Mouse (Mus musculus) intestine, embryonic 15.5 days (tissue): ENCODE results near the gene Nfic. TPM values are rescaled to one million over a fixed set of nuclear protein-coding genes. Genes with fewer than 3 reads are reported as not detected.

Source experiments
- ATAC-seq: fragments of 200-750 bp; cut with Nextera tagmentation; 2 replicates; pipeline ENCODE4 v1.8.0; 2017; ENCODE audit warnings: moderate TSS enrichment, moderate library complexity
- H3K27ac ChIP-seq: fragments of 300-500 bp; sonication (generic); 2 replicates; pipeline ENCODE4 v1.5.1; 2015; ENCODE audit warnings: mild to moderate bottlenecking, inconsistent platforms
- H3K27me3 ChIP-seq: fragments of 300-500 bp; sonication (generic); replicated peaks from 2 replicates; pipeline ENCODE4 v1.6.1; 2015; ENCODE audit warnings: inconsistent platforms
- H3K36me3 ChIP-seq: fragments of 300-500 bp; sonication (generic); 2 replicates; pipeline ENCODE4 v1.6.1; 2015; ENCODE audit warnings: inconsistent platforms
- H3K4me1 ChIP-seq: fragments of 300-500 bp; sonication (generic); replicated peaks from 2 replicates; pipeline ENCODE4 v1.6.1; 2015; ENCODE audit warnings: inconsistent platforms
- H3K4me2 ChIP-seq: fragments of 300-500 bp; sonication (generic); replicated peaks from 2 replicates; pipeline ENCODE4 v1.6.1; 2015; ENCODE audit warnings: mild to moderate bottlenecking, inconsistent platforms
- H3K4me3 ChIP-seq: fragments of 300-500 bp; sonication (generic); replicated peaks from 2 replicates; pipeline ENCODE4 v1.5.1; 2015; ENCODE audit warnings: inconsistent platforms
- H3K9ac ChIP-seq: fragments of 300-500 bp; sonication (generic); 2 replicates; pipeline ENCODE4 v1.6.1; 2015; ENCODE audit warnings: inconsistent platforms
- H3K9me3 ChIP-seq: fragments of 300-500 bp; sonication (generic); 2 replicates; pipeline ENCODE4 v1.6.1; 2016; ENCODE audit warnings: inconsistent platforms
- WGBS: fragments of 180-500 bp; shearing (Covaris S2); methylation state at CpG from one replicate; pipeline ENCODE4 v1.1.7; 2015; 5-methylcytosine and 5-hydroxymethylcytosine counted together
- polyA plus RNA-seq: library from polyadenylated mRNA; unstranded; fragments of >200 nt; fragmentation: Nextera tagmentation; extraction: Ambion mirVana; gene quantifications from 2 replicates; pipeline ENCODE4 v1.2.1, GENCODE M21; 2015

Nfic gene
- polyA plus RNA-seq, 1 experiment from 2014 or later = 52.8 TPM

GRCm38 (mm10) chr10:81432169-81432867 lies 23.1 kb downstream of the Nfic start:
- ATAC-seq = no peak; the same call in 1 of the 2 replicates
- 63% methylated on average over 21 of the region's 21 CpGs for WGBS
- no peak overlapping the region for H3K4me3 ChIP-seq

DNA sequence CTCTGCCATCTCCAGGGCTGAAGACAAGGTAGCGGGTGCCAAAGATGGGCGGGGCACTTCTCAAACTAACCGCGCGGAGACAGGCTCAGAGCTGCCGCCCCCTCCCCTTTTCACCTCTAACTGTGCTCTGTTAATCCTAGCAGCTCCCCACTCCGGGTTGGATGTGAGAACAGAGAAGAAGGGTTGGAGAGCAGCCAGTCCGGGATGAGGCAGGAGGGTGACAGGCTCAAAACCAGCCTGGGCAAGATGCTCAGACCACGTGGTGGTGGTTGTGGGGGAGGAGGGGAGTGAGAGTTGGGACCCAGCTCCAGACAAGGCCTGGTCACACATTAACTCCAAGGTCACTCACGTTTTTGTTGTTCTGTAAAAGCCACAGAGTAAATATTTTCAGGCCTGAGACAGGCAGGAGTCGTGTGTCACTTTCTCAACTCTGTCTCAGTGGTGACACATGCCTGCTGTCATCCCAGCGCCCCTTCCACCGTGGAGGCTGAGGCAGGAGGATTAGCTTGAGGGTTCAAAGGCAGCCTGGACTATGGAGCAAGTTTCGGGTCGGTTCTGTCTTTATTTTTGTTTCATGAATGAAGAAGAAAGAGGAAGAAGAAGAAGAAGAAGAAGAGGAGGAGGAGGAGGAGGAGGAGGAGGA lies 23.8 kb downstream of the Nfic start:
- Histone ChIP-seq H3K4me1 (peaks cover 44% of the 10 kb centered on the region), H3K36me3 (no peaks in the 10 kb centered on the region), H3K27ac (no peak overlapping the region), H3K9ac (no peak overlapping the region), H3K4me2 (peak overlapping the region; percentile 95), H3K4me3 (peak overlapping the region; percentile 74; the same call in 1 of the 2 replicates), H3K27me3 (0 out of 2 replicates have a peak, but pooled peaks cover 7% of the 10 kb centered on the region), H3K9me3 (no peaks in the 10 kb centered on the region)
- no peak for ATAC-seq
- 15% methylated on average over 15 of the region's 15 CpGs for WGBS

More at GRCm38 (mm10) chr10:81432169-81432867, 23.1 kb downstream of the Nfic start:
- H3K9ac ChIP-seq = no peak overlapping the region
- peaks cover 41% of the 10 kb centered on the region for H3K4me1 ChIP-seq
- H3K4me2 ChIP-seq = peak overlapping the region; percentile 61
- no peak overlapping the region for H3K27ac ChIP-seq
- H3K27me3 ChIP-seq = 0 out of 2 replicates have a peak, but pooled peaks cover 7% of the 10 kb centered on the region
- H3K36me3 ChIP-seq = no peaks in the 10 kb centered on the region
- H3K9me3 ChIP-seq = no peaks in the 10 kb centered on the region

GRCm38 (mm10) chr10:81430831-81431525 lies 24.5 kb downstream of the Nfic start:
- ATAC-seq = peak; percentile 17
- H3K4me1 ChIP-seq = peaks cover 44% of the 10 kb centered on the region

GRCm38 (mm10) chr10:81430141-81430830 lies 25.1 kb downstream of the Nfic start:
- WGBS = under 1% methylated on average over 48 of the region's 89 CpGs
- Histone ChIP-seq H3K4me3 (peak overlapping the region; percentile 74), H3K4me1 (peaks cover 48% of the 10 kb centered on the region), H3K27me3 (0 out of 2 replicates have a peak, but pooled peaks cover 3% of the 10 kb centered on the region), H3K9me3 (no peaks in the 10 kb centered on the region), H3K4me2 (peak overlapping the region; percentile 95), H3K9ac (peak overlapping the region; percentile 76), H3K27ac (peak overlapping the region; percentile 91), H3K36me3 (no peaks in the 10 kb centered on the region)
- peak; percentile 20 for ATAC-seq

More at GRCm38 (mm10) chr10:81430831-81431525, 24.5 kb downstream of the Nfic start:
- Histone ChIP-seq H3K4me2 (peak overlapping the region; percentile 95), H3K4me3 (peak overlapping the region; percentile 74), H3K27me3 (0 out of 2 replicates have a peak, but pooled peaks cover 5% of the 10 kb centered on the region), H3K27ac (peak overlapping the region; percentile 91), H3K9me3 (no peaks in the 10 kb centered on the region), H3K36me3 (no peaks in the 10 kb centered on the region), H3K9ac (peak overlapping the region; percentile 76)
- WGBS = 2% methylated on average over 53 of the region's 70 CpGs

- peaks cover 53% of the 10 kb centered on the region for H3K4me1 ChIP-seq
Measured at GRCm38 (mm10) chr10:81429605-81430061, 25.8 kb downstream of the Nfic start.

DNA sequence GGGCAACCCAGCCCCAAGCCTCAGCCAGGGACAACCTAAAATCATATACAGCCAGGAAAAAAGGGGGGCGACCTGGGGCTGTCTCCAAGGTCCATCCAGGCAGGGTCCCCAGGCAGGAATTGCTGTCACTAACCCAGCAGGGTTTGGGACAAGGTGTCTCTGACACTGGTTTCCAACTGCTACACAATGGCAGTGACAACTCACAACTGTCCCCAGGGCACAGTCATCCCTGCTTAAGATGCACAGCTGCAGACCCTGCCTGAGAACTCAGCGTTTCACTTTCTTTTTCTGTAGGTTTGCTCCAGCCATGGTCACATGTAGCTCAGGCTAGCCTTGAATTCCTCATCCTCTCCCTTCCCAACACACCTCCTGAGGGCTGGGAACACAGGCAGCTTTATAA lies 26.3 kb downstream of the Nfic start:
- Histone ChIP-seq H3K27ac (0 out of 2 replicates have a peak overlapping the region, but pooled peaks have one; percentile 91), H3K9ac (no peak overlapping the region), H3K4me1 (peaks cover 57% of the 10 kb centered on the region), H3K27me3 (no peaks in the 10 kb centered on the region), H3K4me3 (peak overlapping the region; percentile 74; the same call in 1 of the 2 replicates), H3K36me3 (no peaks in the 10 kb centered on the region), H3K4me2 (peak overlapping the region; percentile 95), H3K9me3 (no peaks in the 10 kb centered on the region)
- no peak for ATAC-seq
- 38% methylated on average over 2 of the region's 2 CpGs for WGBS

More at GRCm38 (mm10) chr10:81429605-81430061, 25.8 kb downstream of the Nfic start:
- H3K9ac ChIP-seq = peak overlapping the region; percentile 76
- WGBS = under 1% methylated on average over 20 of the region's 20 CpGs
- H3K9me3 ChIP-seq = no peaks in the 10 kb centered on the region
- H3K27me3 ChIP-seq = 0 out of 2 replicates have a peak, but pooled peaks cover 2% of the 10 kb centered on the region
- peak overlapping the region; percentile 95 for H3K4me2 ChIP-seq
- H3K27ac ChIP-seq = peak overlapping the region; percentile 91
- peak overlapping the region; percentile 74 for H3K4me3 ChIP-seq
- H3K36me3 ChIP-seq = no peaks in the 10 kb centered on the region
- ATAC-seq = peak; percentile 50

GRCm38 (mm10) chr10:81428507-81428870 lies 26.9 kb downstream of the Nfic start:
- no peaks in the 10 kb centered on the region for H3K9me3 ChIP-seq
- no peak for ATAC-seq
- H3K4me2 ChIP-seq = no peak overlapping the region
- no peak overlapping the region for H3K9ac ChIP-seq
- 86% methylated on average over 7 of the region's 7 CpGs for WGBS
- no peaks in the 10 kb centered on the region for H3K27me3 ChIP-seq
- no peaks in the 10 kb centered on the region for H3K36me3 ChIP-seq
- no peak overlapping the region for H3K27ac ChIP-seq
- H3K4me3 ChIP-seq = no peak overlapping the region
- H3K4me1 ChIP-seq = peaks cover 55% of the 10 kb centered on the region

GRCm38 (mm10) chr10:81427804-81428506 lies 27.5 kb downstream of the Nfic start:
- ATAC-seq = no peak
- H3K4me1 ChIP-seq = peaks cover 49% of the 10 kb centered on the region
- WGBS = 81% methylated on average over 8 of the region's 8 CpGs

GRCm38 (mm10) chr10:81427327-81427726 lies 28.1 kb downstream of the Nfic start:
- ATAC-seq = no peak

More at GRCm38 (mm10) chr10:81427804-81428506, 27.5 kb downstream of the Nfic start:
- H3K27me3 ChIP-seq = no peaks in the 10 kb centered on the region
- no peak overlapping the region for H3K27ac ChIP-seq
- no peaks in the 10 kb centered on the region for H3K36me3 ChIP-seq
- H3K4me2 ChIP-seq = no peak overlapping the region
- H3K9me3 ChIP-seq = no peaks in the 10 kb centered on the region
- no peak overlapping the region for H3K4me3 ChIP-seq
- no peak overlapping the region for H3K9ac ChIP-seq

GRCm38 (mm10) chr10:81426897-81427296 lies 28.5 kb downstream of the Nfic start:
- H3K9me3 ChIP-seq = no peaks in the 10 kb centered on the region
- peaks cover 44% of the 10 kb centered on the region for H3K4me1 ChIP-seq
- peak overlapping the region; percentile 48; the same call in 1 of the 2 replicates for H3K27ac ChIP-seq
- no peaks in the 10 kb centered on the region for H3K36me3 ChIP-seq
- H3K4me2 ChIP-seq = peak overlapping the region; percentile 85
- H3K27me3 ChIP-seq = no peaks in the 10 kb centered on the region
- WGBS = under 1% methylated on average over 38 of the region's 38 CpGs
- peak overlapping the region; percentile 73 for H3K9ac ChIP-seq
- ATAC-seq = no peak
- H3K4me3 ChIP-seq = peak overlapping the region; percentile 66

More at GRCm38 (mm10) chr10:81427327-81427726, 28.1 kb downstream of the Nfic start:
- Histone ChIP-seq H3K4me3 (peak overlapping the region; percentile 66), H3K4me2 (peak overlapping the region; percentile 85), H3K36me3 (no peaks in the 10 kb centered on the region), H3K27ac (no peak overlapping the region), H3K9ac (peak overlapping the region; percentile 73; the same call in 1 of the 2 replicates), H3K4me1 (peaks cover 45% of the 10 kb centered on the region), H3K9me3 (no peaks in the 10 kb centered on the region), H3K27me3 (no peaks in the 10 kb centered on the region)
- 35% methylated on average over 3 of the region's 3 CpGs for WGBS
